Mouse (Mus musculus): ENCODE results near the gene Rheb.
"Not testable (repeated sequence)": the region's sequence is repeated elsewhere in the genome, so short reads cannot be mapped to it uniquely, and the experiment has no call there.

Gene Rheb

DNA sequence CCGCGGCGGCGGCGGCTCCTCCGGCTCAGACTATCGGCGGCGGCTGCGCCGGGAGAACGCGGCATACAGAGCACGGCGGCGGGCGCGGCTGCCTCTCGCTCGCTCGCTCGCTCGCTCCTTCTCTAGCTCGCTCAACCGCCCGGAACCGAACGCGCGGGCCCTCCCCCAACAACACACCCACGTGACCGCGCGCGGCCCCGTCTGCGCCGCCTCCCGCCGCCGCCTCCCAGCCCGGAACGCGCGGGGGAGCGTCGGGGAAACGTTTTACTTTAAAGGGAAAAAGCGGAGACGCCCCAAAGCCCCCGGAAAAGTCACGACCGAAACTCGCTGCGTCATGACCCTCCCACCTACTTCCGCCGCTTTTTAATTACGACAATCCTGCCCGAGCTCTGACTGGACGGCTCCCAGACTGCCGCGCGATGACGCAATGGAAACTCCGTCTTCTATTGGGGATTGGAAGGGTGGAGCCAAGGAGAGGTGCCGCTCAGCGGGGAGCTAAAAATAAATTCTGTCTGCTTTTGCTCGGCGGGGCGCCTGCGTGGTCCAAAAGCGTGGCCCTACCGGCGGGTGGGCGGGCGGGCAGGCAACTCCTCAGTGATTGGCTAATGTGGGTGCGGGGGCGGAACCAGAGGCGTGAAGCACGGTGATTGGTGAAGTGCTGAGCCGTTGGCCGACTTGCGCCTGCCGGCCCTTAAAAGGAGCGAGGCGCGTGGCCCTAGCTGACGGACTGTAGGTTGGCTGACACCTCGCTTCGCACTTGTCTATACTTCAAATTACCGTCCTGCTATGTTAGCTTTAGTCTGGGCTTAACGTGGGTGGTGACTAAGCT, at the start of gene Rheb:
Rheb (minus strand) TSS at position 351 of the 829 bp plus-strand sequence.
- DNase-seq (ENCODE audit: inconsistent ontology term), result peak; percentile 99

GRCm38 (mm10) chr5:24889860-24890259, 47.4 kb upstream of the Rheb start:
- no peak for DNase-seq (ENCODE audit: inconsistent ontology term)

GRCm38 (mm10) chr5:24888874-24889591, 46.6 kb upstream of the Rheb start:
- DNase-seq (ENCODE audit: inconsistent ontology term), result no peak

GRCm38 (mm10) chr5:24887271-24887670, 44.8 kb upstream of the Rheb start:
- peak; percentile 47 for DNase-seq (ENCODE audit: inconsistent ontology term)

- DNase-seq (ENCODE audit: inconsistent ontology term), result no peak
These were observed 36.3 kb upstream of the Rheb start for GRCm38 (mm10) chr5:24878713-24879112.

DNA sequence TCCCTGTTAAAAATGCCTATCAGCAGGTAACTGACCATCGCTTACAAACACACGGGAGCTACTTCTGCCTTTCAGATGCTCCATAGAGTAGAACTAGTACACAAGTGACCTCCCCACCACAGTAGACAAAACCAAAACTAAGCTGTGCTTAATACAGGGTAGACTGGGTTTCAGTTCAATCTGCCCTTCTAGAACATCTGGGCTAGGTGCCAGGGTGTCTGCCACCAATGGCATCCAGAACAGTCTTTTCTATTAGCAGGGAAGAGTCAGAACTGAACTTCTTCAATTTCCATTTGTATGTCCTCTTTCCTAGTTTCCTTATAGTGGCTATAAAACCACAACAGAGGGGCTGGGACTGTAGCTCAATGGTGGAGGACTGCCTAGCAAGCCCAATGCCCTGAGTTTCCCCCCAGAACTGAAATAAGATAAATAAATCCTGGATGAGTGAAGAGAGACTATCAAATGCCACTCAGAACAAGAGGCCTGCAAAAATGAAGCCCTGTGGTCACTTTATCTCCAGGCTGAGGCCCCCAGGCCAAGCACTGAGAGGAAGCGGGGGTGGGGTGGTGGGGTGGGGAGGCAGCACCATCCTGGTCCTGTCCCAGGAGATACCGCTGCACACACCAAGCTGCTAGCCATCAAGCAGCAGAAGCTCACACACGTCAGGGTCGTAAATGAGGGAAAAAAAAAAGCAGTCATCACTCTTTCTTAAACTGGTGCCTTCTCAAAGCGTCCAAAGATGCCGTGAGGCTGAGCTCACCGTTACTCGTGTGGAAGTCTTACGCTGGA, 35.6 kb upstream of the Rheb start:
- DNase-seq (ENCODE audit: inconsistent ontology term), result no peak

DNA sequence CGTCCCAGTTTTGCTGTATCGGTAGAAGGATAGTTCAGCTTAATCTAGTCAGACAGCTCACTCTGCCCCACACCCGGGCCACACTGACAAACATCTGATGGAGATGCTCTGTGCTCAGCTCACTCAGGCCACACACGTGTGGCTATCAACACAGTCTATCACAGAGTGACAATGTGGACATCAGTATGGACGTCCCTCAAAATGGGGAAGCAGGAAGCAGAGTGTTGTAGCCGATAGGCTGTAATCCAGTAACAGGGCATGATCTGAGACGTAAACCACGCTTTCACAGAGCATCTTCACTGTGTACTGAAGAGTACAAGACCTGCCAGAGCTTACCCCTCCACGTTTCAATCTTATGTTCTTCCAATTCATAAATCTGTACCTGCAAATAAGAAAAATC, 34.2 kb upstream of the Rheb start:
- no peak for DNase-seq (ENCODE audit: inconsistent ontology term)

- DNase-seq (ENCODE audit: inconsistent ontology term), result peak; percentile 87
These were observed 31.7 kb upstream of the Rheb start for GRCm38 (mm10) chr5:24874111-24874510.

GRCm38 (mm10) chr5:24873221-24873620, 30.8 kb upstream of the Rheb start:
- DNase-seq (ENCODE audit: inconsistent ontology term), result no peak

DNA sequence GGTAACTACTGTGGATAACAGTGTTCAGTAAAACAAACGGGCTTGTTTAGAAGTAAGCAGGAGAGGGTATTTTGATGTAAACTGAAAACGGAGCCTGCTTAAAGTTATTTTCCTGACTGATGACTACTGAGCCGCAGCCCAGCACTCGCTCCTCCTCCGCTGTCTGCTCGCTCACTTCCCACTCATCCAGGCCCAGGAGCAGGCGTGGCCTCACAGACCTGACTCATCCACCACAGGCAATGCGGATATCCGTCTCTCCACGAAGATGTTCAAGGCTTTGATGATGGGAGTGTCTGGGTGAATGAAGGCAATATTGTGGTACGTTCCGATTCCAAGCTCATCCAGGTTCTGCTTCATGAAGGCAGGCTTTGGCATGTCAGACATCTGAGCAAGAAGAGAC, 28.9 kb upstream of the Rheb start:
- no peak for DNase-seq (ENCODE audit: inconsistent ontology term)

DNA sequence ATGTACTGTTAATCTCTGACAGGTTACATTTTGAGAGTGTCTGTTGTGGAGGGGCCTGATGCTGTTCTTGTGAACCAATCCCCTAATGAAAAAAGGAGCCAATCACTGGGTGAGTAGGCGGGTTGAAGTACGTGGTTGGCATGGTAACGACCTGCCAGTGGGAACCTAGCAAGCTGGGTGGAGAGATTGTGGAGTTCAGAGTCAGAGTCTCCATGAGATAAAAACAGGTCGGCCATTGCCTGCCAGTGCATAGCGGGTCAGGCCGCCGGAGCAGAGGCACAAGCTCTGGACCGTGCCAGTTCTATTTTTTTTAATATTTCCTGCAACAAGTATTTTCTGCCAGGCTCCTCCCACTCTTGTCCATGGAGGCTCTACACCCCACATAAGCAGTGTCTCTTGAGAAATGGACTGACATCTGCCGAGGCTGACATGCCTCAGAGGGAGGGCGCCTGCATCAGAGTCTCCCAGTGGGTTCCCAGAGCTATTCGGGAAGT, 27.4 kb upstream of the Rheb start:
- no peak for DNase-seq (ENCODE audit: inconsistent ontology term)

- no peak for DNase-seq (ENCODE audit: inconsistent ontology term)
These were observed 21.4 kb upstream of the Rheb start for GRCm38 (mm10) chr5:24863804-24864203.

GRCm38 (mm10) chr5:24861449-24861930, 19.1 kb upstream of the Rheb start:
- DNase-seq (ENCODE audit: inconsistent ontology term), result no peak

DNA sequence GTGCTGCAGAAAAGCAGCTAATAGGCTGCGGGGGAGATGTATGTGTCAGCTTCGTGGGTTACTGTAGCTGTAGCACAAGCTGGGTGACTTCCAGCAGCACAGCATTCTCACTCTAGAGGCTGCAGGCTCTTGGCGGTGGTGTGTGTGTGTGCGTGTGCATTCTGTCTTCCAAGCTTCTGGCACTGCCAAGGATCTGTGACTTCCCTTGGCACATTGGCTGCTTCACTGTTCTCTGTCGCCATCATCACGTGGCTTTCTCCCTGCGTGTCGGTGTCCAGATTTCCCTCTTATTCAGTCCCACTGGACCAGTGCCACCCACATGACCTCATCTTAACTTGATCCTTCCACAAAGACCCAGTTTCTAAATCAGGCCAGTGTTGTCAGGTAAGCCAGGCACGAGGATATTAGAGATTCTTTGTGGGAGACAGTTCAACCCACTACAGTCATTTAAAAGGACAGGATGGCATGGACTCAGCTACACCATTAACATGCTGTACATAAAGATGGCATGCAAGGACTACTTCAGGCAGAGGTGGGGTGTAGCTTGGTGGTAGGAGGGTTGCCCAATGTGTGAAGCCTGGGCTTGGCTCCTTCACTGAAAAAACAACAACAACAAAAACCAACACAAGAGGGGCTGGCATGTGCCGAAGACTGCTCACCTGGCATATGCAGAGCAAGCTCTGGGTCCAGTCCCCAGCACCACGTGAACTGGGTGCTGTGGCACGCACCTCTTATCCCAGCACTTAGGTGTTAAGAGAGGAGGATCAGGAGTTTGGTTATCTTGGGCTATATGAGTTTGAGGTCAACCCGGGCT, 18.4 kb upstream of the Rheb start:
- peak; percentile 77 for DNase-seq (ENCODE audit: inconsistent ontology term)

- peak; percentile 33 for DNase-seq (ENCODE audit: inconsistent ontology term)
These were observed 17.5 kb upstream of the Rheb start for GRCm38 (mm10) chr5:24859771-24860540.

- no peak for DNase-seq (ENCODE audit: inconsistent ontology term)
These were observed 12.6 kb upstream of the Rheb start for GRCm38 (mm10) chr5:24854827-24855600.

DNA sequence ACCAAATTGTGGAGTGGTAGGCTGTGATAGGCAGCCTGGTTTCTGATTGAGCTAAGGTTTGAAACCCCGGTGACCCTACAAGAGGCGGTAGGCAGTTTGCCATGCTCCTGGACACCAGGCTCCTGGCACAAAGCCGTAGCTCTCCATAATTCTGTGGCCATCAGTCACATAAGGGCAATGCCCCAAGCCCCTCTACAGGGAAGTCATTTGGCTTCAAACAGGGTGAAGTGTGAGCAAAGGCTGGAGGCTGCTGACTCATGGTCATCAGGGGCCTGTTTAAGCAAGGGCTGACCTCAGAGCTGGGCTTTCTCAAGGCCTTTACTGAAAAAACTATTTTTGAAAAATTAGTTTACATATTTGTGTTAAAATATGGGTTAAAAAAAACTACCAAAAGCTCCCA, 11.8 kb upstream of the Rheb start:
- no peak for DNase-seq (ENCODE audit: inconsistent ontology term)

- not testable (repeated sequence) for DNase-seq (ENCODE audit: inconsistent ontology term)
These were observed 5.8 kb upstream of the Rheb start for GRCm38 (mm10) chr5:24848261-24848660.

GRCm38 (mm10) chr5:24843841-24844240, 1.4 kb upstream of the Rheb start:
- no peak for DNase-seq (ENCODE audit: inconsistent ontology term)

DNA sequence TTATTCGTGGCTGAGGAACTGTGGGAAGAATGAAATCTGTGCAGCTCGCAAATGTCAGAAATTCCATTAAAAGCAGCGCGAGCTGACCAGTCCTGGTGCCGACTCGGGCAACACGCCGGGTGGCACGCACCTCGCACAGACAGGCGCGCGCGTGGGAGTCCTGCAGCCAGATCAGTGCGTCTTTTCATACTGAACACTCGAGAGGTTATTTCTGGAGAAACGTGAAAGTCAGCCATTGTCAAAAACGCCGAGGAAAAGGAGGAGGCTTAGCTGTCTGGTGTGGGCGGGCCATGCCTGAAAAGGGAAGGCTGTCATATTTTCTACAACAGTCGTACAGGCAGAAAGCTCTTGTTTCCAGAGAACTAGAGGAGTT, 665 bp upstream of the Rheb start:
- no peak for DNase-seq (ENCODE audit: inconsistent ontology term)

Data from Muller cell, postnatal 12 days (primary cell).